Mouse (Mus musculus) bone marrow, adult 2 months (tissue): ENCODE data around the gene Strn3.

Experiments used
- CTCF ChIP-seq: fragments of 200-500 bp; IDR thresholded peaks from 2 replicates; pipeline ENCODE4 v1.5.1; 2011; ENCODE audit warnings: low read length, control low read depth; ENCODE audit not compliant: control insufficient read depth, insufficient read depth
- POLR2A ChIP-seq: fragments of 200-500 bp; IDR thresholded peaks from 2 replicates; pipeline ENCODE4 v1.6.1; 2011; ENCODE audit warnings: low read depth, mild to moderate bottlenecking, control low read depth, low read length, borderline replicate concordance; ENCODE audit not compliant: control insufficient read depth

GRCm38 (mm10) chr12:51603306-51603705 is 88.4 kb downstream of the Strn3 start:
- TF ChIP-seq CTCF (no peak), POLR2A (no peak)
